Mouse (Mus musculus): ENCODE measurements around the gene Tmsb15l. TPM values are rescaled to one million over a fixed set of nuclear protein-coding genes. Genes with fewer than 3 reads are reported as not detected.
A peak's percentile ranks its signal among the peaks of the same experiment; 100 is the strongest.
"Not testable (repeated sequence)": the region's sequence is repeated elsewhere in the genome, so short reads cannot be mapped to it uniquely, and the experiment has no call there.

The Tmsb15l gene
- polyA plus RNA-seq, 1 experiment from 2014 or later: 7.6 TPM

DNA sequence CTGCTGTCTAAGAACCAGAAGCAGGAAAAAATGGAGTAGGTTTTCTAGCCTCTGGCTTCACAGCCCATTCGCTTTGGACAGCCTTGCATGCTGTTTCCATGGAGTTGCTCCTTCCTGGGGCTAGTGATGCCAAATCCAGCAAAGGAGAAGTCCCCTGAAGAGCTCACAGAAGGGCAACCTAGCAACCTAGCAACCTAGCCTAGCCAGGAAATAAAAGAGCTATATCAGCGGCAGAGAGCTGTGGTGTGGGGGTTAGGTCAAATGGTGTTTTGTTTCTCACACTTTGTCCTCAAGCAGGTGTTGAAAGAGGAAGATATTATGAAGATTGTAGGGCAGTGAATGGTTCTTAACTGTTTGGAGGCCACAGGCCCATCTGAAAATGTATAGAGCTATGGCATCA is 14.6 kb upstream of the Tmsb15l start:
- Histone ChIP-seq H3K4me2 (ENCODE audit: low read depth) (no peak overlapping the region), H3K27me3 (ENCODE audit: control insufficient read depth, insufficient read depth, low read length) (0 out of 2 replicates have a peak, but pooled peaks cover 2% of the 10 kb centered on the region), H3K27ac (ENCODE audit: low read depth, low read length) (no peak overlapping the region), H3K36me3 (ENCODE audit: control insufficient read depth, insufficient read depth, low read length) (no peaks in the 10 kb centered on the region), H3K9me3 (ENCODE audit: control insufficient read depth, low read length) (no peaks in the 10 kb centered on the region), H3K9ac (ENCODE audit: low read length) (no peak overlapping the region), H3K4me3 (ENCODE audit: low read depth, low read length) (no peak overlapping the region), H3K4me1 (ENCODE audit: control insufficient read depth, insufficient read depth, low read length) (no peaks in the 10 kb centered on the region)
- DNase-seq (ENCODE audit: low spot score) (no peak), ATAC-seq (ENCODE audit: insufficient read depth, low FRiP score, low TSS enrichment) (no peak)
- WGBS: 56% methylated on average over 2 of the region's 2 CpGs

DNA sequence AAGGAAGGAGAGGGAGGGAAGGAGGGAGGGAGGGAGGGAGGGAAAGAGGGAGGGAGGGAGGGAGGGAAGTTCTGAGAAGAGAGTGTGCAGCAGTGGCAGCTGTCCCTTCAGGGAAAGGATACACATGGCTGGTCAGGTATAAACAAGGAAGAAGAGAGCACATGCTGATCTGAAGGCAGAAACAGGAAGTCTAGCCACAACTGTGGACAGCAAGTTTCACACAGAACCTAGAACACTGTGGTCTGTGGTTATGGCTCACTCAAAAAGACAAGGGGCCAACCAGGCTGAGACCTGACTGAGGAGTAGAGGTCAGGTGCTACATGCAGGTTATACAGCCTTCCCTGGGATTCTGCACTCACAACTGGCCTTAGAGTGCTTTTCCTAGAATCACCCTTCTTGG is 9.4 kb upstream of the Tmsb15l start:
- H3K4me1 ChIP-seq (ENCODE audit: control insufficient read depth, insufficient read depth, low read length): no peaks in the 10 kb centered on the region
- no peaks in the 10 kb centered on the region for H3K27me3 ChIP-seq (ENCODE audit: control insufficient read depth, insufficient read depth, low read length)
- no peaks in the 10 kb centered on the region for H3K36me3 ChIP-seq (ENCODE audit: control insufficient read depth, insufficient read depth, low read length)
- H3K27ac ChIP-seq (ENCODE audit: low read depth, low read length): no peak overlapping the region
- DNase-seq (ENCODE audit: low spot score) (no peak), ATAC-seq (ENCODE audit: insufficient read depth, low FRiP score, low TSS enrichment) (no peak)
- no peak overlapping the region for H3K9ac ChIP-seq (ENCODE audit: low read length)
- H3K4me3 ChIP-seq (ENCODE audit: low read depth, low read length): no peak overlapping the region
- no peak overlapping the region for H3K4me2 ChIP-seq (ENCODE audit: low read depth)
- no peaks in the 10 kb centered on the region for H3K9me3 ChIP-seq (ENCODE audit: control insufficient read depth, low read length)

DNA sequence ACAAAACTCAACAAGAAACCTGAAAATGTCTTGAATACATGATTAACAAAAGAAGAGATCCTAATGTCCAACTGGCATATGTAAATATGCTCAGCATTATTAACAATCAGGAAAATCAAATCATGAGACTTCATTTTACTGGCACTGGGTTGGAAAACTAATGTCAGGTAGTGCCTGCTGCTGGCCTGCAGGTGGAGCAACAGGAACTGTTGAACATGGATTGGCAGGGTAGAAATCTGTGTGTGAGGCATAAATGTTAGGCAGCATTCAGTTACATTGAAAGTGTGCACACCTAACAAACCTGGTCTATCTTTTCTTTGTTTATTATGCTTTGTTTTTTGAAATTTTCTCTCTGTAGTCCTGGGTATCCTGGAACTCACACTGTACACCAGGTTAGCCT is 1.9 kb upstream of the Tmsb15l start:
- no peak overlapping the region for H3K9ac ChIP-seq (ENCODE audit: low read length)
- H3K4me3 ChIP-seq (ENCODE audit: low read depth, low read length): no peak overlapping the region
- H3K4me1 ChIP-seq (ENCODE audit: control insufficient read depth, insufficient read depth, low read length): no peaks in the 10 kb centered on the region
- H3K36me3 ChIP-seq (ENCODE audit: control insufficient read depth, insufficient read depth, low read length): no peaks in the 10 kb centered on the region
- H3K27ac ChIP-seq (ENCODE audit: low read depth, low read length): no peak overlapping the region
- ATAC-seq (ENCODE audit: insufficient read depth, low FRiP score, low TSS enrichment): no peak
- no peaks in the 10 kb centered on the region for H3K27me3 ChIP-seq (ENCODE audit: control insufficient read depth, insufficient read depth, low read length)
- no peaks in the 10 kb centered on the region for H3K9me3 ChIP-seq (ENCODE audit: control insufficient read depth, low read length)
- no peak overlapping the region for H3K4me2 ChIP-seq (ENCODE audit: low read depth)
- DNase-seq (ENCODE audit: low spot score): no peak

DNA sequence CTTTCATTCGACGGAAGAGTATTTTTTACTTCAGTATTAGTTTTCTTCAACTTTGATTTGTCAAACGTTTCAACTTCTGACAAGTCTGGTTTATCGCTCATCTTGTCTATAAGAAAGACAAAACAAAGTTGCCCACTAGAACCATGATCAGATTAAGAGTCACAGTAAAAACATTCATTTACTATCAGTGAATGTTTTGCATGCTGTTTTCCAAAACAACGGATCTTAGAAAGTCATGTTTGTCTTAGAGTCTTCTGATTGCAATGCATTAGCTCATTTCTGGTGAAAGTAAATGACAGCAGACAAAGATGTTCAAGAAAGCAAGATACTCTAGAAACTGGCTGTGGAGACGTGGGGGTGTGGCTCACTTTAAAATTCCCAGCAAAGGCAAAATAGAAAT is 1.3 kb downstream of the Tmsb15l start, which contains the start of gene Tmsb15b2:
Tmsb15b2 (minus strand) TSS at position 101 of the 400 bp plus-strand sequence.
- Histone ChIP-seq H3K4me2 (ENCODE audit: low read depth) (peak within 1 kb of the TSS; percentile 41), H3K4me3 (ENCODE audit: low read depth, low read length) (peak within 1 kb of the TSS; percentile 34)
- H3K9ac ChIP-seq (ENCODE audit: low read length); H3K36me3 ChIP-seq (ENCODE audit: control insufficient read depth, insufficient read depth, low read length); H3K4me1 ChIP-seq (ENCODE audit: control insufficient read depth, insufficient read depth, low read length); DNase-seq (ENCODE audit: low spot score); H3K9me3 ChIP-seq (ENCODE audit: control insufficient read depth, low read length); ATAC-seq (ENCODE audit: insufficient read depth, low FRiP score, low TSS enrichment); H3K27me3 ChIP-seq (ENCODE audit: control insufficient read depth, insufficient read depth, low read length); H3K27ac ChIP-seq (ENCODE audit: low read depth, low read length): not testable (repeated sequence)
- 84% methylated on average over 6 of the region's 6 CpGs for WGBS

DNA sequence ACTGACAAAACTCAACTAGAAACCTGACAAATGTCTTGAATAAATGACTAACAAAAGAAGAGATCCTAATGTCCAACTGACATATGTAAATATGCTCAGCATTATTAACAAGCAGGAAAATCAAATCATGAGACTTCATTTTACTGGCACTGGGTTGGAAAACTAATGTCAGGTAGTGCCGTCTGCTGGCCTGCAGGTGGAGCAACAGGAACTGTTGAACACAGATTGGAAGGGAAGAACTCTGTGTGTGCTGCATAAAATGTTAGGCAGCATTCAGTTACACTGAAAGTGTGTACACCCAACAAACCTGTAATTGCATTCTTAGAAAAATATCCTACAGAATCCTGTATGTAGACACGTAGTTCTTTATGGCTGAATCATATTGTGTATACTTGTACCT is 17.0 kb downstream of the Tmsb15l start:
- Histone ChIP-seq H3K27ac (ENCODE audit: low read depth, low read length) (no peak overlapping the region), H3K4me3 (ENCODE audit: low read depth, low read length) (no peak overlapping the region), H3K4me1 (ENCODE audit: control insufficient read depth, insufficient read depth, low read length) (no peaks in the 10 kb centered on the region), H3K9ac (ENCODE audit: low read length) (no peak overlapping the region), H3K36me3 (ENCODE audit: control insufficient read depth, insufficient read depth, low read length) (no peaks in the 10 kb centered on the region), H3K9me3 (ENCODE audit: control insufficient read depth, low read length) (no peaks in the 10 kb centered on the region), H3K27me3 (ENCODE audit: control insufficient read depth, insufficient read depth, low read length) (no peaks in the 10 kb centered on the region), H3K4me2 (ENCODE audit: low read depth) (no peak overlapping the region)
- DNase-seq (ENCODE audit: low spot score) (no peak), ATAC-seq (ENCODE audit: insufficient read depth, low FRiP score, low TSS enrichment) (no peak)
- WGBS: 23% methylated on average over 2 of the region's 2 CpGs

DNA sequence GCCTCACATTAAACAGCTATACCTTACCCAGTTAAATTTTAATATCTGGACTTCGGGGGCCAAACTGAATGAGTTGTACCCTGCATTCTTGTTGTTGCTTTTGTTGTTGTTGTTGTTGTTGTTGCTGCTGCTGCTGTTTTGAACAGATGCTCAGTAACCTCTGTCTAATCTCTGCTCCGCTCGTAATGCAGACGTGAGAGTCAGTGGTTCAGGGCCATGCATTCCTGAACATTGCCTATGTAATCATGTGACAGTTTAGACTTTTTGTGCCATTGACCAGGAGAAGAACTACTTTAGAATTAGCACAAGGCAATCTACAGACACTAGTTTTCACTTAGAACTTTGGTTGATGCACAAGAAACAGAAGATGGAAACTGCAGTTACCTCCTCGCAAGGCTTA is 18.4 kb downstream of the Tmsb15l start:
- H3K27ac ChIP-seq (ENCODE audit: low read depth, low read length); H3K36me3 ChIP-seq (ENCODE audit: control insufficient read depth, insufficient read depth, low read length); DNase-seq (ENCODE audit: low spot score); H3K9me3 ChIP-seq (ENCODE audit: control insufficient read depth, low read length); H3K9ac ChIP-seq (ENCODE audit: low read length); H3K4me3 ChIP-seq (ENCODE audit: low read depth, low read length); H3K27me3 ChIP-seq (ENCODE audit: control insufficient read depth, insufficient read depth, low read length); H3K4me2 ChIP-seq (ENCODE audit: low read depth); H3K4me1 ChIP-seq (ENCODE audit: control insufficient read depth, insufficient read depth, low read length): not testable (repeated sequence)
- 0 out of 2 replicates have a peak, but pooled peaks have one; percentile 32 for ATAC-seq (ENCODE audit: insufficient read depth, low FRiP score, low TSS enrichment)
- WGBS: 64% methylated on average over 5 of the region's 5 CpGs

DNA sequence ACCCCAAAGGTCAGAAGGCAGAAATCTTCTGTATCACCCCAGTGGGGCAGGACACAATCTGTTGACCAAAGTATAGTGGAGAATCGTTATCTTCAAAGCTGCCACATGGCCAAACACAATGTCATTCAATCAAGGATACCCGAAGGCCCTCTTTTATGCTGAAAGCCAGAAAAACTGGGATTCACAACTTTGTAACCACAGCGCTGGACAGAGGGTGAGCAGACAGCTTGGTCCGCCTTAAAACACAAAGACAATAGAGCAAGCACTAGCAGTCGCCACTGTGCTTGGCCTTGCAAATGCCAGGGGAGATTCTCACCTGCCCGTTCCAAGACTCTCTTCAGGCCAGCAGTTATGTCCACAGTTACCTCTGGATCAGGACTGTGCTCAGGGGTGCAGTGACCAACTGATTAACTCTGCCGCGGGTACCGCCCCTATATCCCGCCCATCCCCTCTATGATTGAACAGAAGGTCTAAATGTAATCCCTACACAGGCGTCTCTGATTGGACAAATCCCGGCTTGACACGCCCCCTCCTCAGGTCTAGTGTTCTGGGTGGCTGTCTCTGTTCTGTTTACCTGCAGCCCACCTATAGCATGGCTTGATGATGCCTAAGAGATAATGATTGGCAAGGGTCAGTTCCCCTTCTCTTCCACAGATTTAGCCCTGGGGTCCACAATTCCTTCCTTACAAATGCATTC is 18.9 kb downstream of the Tmsb15l start:
- 31% methylated on average over 13 of the region's 13 CpGs for WGBS
- not testable (repeated sequence) for H3K27me3 ChIP-seq (ENCODE audit: control insufficient read depth, insufficient read depth, low read length); H3K36me3 ChIP-seq (ENCODE audit: control insufficient read depth, insufficient read depth, low read length); H3K4me1 ChIP-seq (ENCODE audit: control insufficient read depth, insufficient read depth, low read length); H3K27ac ChIP-seq (ENCODE audit: low read depth, low read length); H3K9ac ChIP-seq (ENCODE audit: low read length); H3K9me3 ChIP-seq (ENCODE audit: control insufficient read depth, low read length); H3K4me3 ChIP-seq (ENCODE audit: low read depth, low read length)
- peak overlapping the region; percentile 41 for H3K4me2 ChIP-seq (ENCODE audit: low read depth)
- ATAC-seq (ENCODE audit: insufficient read depth, low FRiP score, low TSS enrichment) (peak; percentile 99), DNase-seq (ENCODE audit: low spot score) (peak; percentile 64)

DNA sequence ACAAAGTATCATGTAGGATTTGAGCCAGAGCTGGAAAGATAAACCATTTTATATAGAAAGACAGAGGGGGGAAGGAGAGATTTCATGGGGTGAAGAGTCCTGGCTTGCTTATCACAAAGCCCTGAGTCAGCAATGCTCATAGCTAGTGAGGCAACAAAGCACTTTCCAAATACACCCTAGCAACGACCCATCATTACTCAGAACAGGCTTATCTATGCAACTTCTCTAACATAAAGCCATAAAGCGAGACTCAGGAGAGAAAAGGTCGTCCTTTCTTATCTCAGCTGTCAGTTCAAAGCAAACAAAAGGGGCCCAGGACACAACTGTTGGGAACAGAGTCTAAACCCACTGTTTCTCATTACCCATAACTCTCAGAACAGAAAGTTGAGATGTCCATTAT is 38.7 kb downstream of the Tmsb15l start:
- Histone ChIP-seq H3K27me3 (ENCODE audit: control insufficient read depth, insufficient read depth, low read length) (no peaks in the 10 kb centered on the region), H3K4me3 (ENCODE audit: low read depth, low read length) (no peak overlapping the region), H3K4me2 (ENCODE audit: low read depth) (no peak overlapping the region), H3K9me3 (ENCODE audit: control insufficient read depth, low read length) (no peaks in the 10 kb centered on the region), H3K9ac (ENCODE audit: low read length) (no peak overlapping the region), H3K36me3 (ENCODE audit: control insufficient read depth, insufficient read depth, low read length) (no peaks in the 10 kb centered on the region), H3K27ac (ENCODE audit: low read depth, low read length) (no peak overlapping the region), H3K4me1 (ENCODE audit: control insufficient read depth, insufficient read depth, low read length) (no peaks in the 10 kb centered on the region)
- WGBS: 45% methylated on average over 3 of the region's 3 CpGs
- DNase-seq (ENCODE audit: low spot score) (no peak), ATAC-seq (ENCODE audit: insufficient read depth, low FRiP score, low TSS enrichment) (no peak)

DNA sequence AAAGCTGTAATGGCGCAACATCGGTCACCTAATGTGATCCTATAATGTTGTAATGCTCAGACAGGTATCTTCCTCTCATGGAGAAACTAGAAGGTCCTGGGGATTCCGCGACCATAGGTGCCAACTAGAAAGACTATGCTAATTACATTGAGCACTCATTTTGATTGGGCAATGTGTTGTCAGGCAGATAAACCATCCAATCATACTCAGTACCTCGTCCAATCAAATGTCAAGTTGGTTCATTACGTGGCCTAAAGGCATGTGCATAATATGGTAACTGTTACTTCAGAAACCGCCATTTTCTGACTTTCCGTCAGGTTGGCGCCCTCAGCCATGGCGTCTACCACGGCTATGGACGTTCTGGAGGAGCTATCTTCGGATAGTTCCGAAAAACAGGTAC is 49.6 kb downstream of the Tmsb15l start, which contains the start of gene H2bfm:
H2bfm (plus strand) TSS at position 295 of the 400 bp plus-strand sequence.
- no peak for ATAC-seq (ENCODE audit: insufficient read depth, low FRiP score, low TSS enrichment)

More for the DNA sequence above, 49.6 kb downstream of the Tmsb15l start, which contains the start of gene H2bfm:
- Histone ChIP-seq H3K27me3 (ENCODE audit: control insufficient read depth, insufficient read depth, low read length) (no peaks in the 10 kb centered on the region), H3K9ac (ENCODE audit: low read length) (no peak within 1 kb of the TSS), H3K4me1 (ENCODE audit: control insufficient read depth, insufficient read depth, low read length) (no peaks in the 10 kb centered on the region), H3K36me3 (ENCODE audit: control insufficient read depth, insufficient read depth, low read length) (no peaks in the 10 kb centered on the region), H3K27ac (ENCODE audit: low read depth, low read length) (no peak within 1 kb of the TSS), H3K4me3 (ENCODE audit: low read depth, low read length) (no peak within 1 kb of the TSS), H3K9me3 (ENCODE audit: control insufficient read depth, low read length) (no peaks in the 10 kb centered on the region), H3K4me2 (ENCODE audit: low read depth) (no peak within 1 kb of the TSS)
- WGBS: 92% methylated on average over 14 of the region's 14 CpGs
- no peak for DNase-seq (ENCODE audit: low spot score)
